Mouse (Mus musculus) liver, embryonic 15.5 days (tissue): Measurements from ENCODE around the gene Dmd. TPM values are rescaled to one million over a fixed set of nuclear protein-coding genes. Genes with fewer than 3 reads are reported as not detected.

Experiments
- ATAC-seq: fragments of 200-750 bp; cut with Nextera tagmentation; 2 replicates; pipeline ENCODE4 v1.8.0; 2017; ENCODE audit warnings: moderate number of reproducible peaks, mild to moderate bottlenecking, moderate library complexity; ENCODE audit not compliant: insufficient read depth
- H3K27ac ChIP-seq: fragments of 300-500 bp; sonication (generic); replicated peaks from 2 replicates; pipeline ENCODE4 v1.5.1; 2015; ENCODE audit warnings: mild to moderate bottlenecking, inconsistent platforms
- H3K27me3 ChIP-seq: fragments of 300-500 bp; sonication (generic); 2 replicates; pipeline ENCODE4 v1.6.1; 2015; ENCODE audit warnings: mild to moderate bottlenecking, inconsistent platforms
- H3K36me3 ChIP-seq: fragments of 300-500 bp; sonication (generic); replicated peaks from 2 replicates; pipeline ENCODE4 v1.6.1; 2015; ENCODE audit warnings: moderate library complexity, mild to moderate bottlenecking, inconsistent platforms
- H3K4me1 ChIP-seq: fragments of 300-500 bp; sonication (generic); replicated peaks from 2 replicates; pipeline ENCODE4 v1.6.1; 2015; ENCODE audit warnings: inconsistent platforms
- H3K4me2 ChIP-seq: fragments of 300-500 bp; sonication (generic); 2 replicates; pipeline ENCODE4 v1.6.1; 2015; ENCODE audit warnings: moderate library complexity, mild to moderate bottlenecking, inconsistent platforms
- H3K4me3 ChIP-seq: fragments of 300-500 bp; sonication (generic); replicated peaks from 2 replicates; pipeline ENCODE4 v1.5.1; 2015; ENCODE audit warnings: mild to moderate bottlenecking, inconsistent platforms
- H3K9ac ChIP-seq: fragments of 300-500 bp; sonication (generic); 2 replicates; pipeline ENCODE4 v1.6.1; 2015; ENCODE audit warnings: moderate library complexity, mild to moderate bottlenecking, inconsistent platforms
- H3K9me3 ChIP-seq: fragments of 300-500 bp; sonication (generic); replicated peaks from 2 replicates; pipeline ENCODE4 v1.6.1; 2016; ENCODE audit warnings: inconsistent platforms
- WGBS: fragments of 180-500 bp; shearing (Covaris S2); methylation state at CpG from one replicate; pipeline ENCODE4 v1.1.7; 2015; ENCODE audit warnings: mixed read lengths; ENCODE audit not compliant: insufficient replicate concordance; 5-methylcytosine and 5-hydroxymethylcytosine counted together
- polyA plus RNA-seq: library from polyadenylated mRNA; unstranded; fragments of >200 nt; fragmentation: Nextera tagmentation; extraction: Ambion mirVana; gene quantifications from 2 replicates; pipeline ENCODE4 v1.2.1, GENCODE M21; 2015

Gene Dmd
- 7.5 and 8.3 TPM in 2 replicates for polyA plus RNA-seq

- Histone ChIP-seq H3K9ac (no peak within 1 kb of the TSS), H3K4me1 (no peaks in the 10 kb centered on the region), H3K27me3 (no peaks in the 10 kb centered on the region), H3K4me3 (no peak within 1 kb of the TSS), H3K27ac (no peak within 1 kb of the TSS), H3K4me2 (no peak within 1 kb of the TSS), H3K36me3 (no peaks in the 10 kb centered on the region), H3K9me3 (no peaks in the 10 kb centered on the region)
- 50% methylated on average over 3 of the region's 3 CpGs for WGBS
- ATAC-seq: no peak
Observed at GRCm38 (mm10) chrX:82948630-82949029, at the start of gene Dmd. Gene Dmd, plus strand, starts transcription at chrX:82948870.

GRCm38 (mm10) chrX:82901515-82901914 is 47.2 kb upstream of the Dmd start:
- H3K36me3 ChIP-seq: no peaks in the 10 kb centered on the region
- H3K27me3 ChIP-seq: no peaks in the 10 kb centered on the region
- H3K4me1 ChIP-seq: no peaks in the 10 kb centered on the region
- no peak overlapping the region for H3K9ac ChIP-seq
- no peak overlapping the region for H3K4me3 ChIP-seq
- no peaks in the 10 kb centered on the region for H3K9me3 ChIP-seq
- H3K4me2 ChIP-seq: no peak overlapping the region
- no peak overlapping the region for H3K27ac ChIP-seq
- no peak for ATAC-seq

- WGBS: 69% methylated on average over 1 of the region's 1 CpGs
- H3K9ac ChIP-seq: no peak overlapping the region
Observed at GRCm38 (mm10) chrX:82987683-82988082, 39.0 kb downstream of the Dmd start.

GRCm38 (mm10) chrX:83050190-83050589 is 101.5 kb downstream of the Dmd start:
- ATAC-seq: no peak
- 56% methylated on average over 1 of the region's 1 CpGs for WGBS

More at GRCm38 (mm10) chrX:82987683-82988082, 39.0 kb downstream of the Dmd start:
- H3K9me3 ChIP-seq: no peaks in the 10 kb centered on the region
- no peak overlapping the region for H3K27ac ChIP-seq
- no peaks in the 10 kb centered on the region for H3K4me1 ChIP-seq
- no peaks in the 10 kb centered on the region for H3K27me3 ChIP-seq
- H3K36me3 ChIP-seq: no peaks in the 10 kb centered on the region
- no peak overlapping the region for H3K4me2 ChIP-seq
- ATAC-seq: no peak
- no peak overlapping the region for H3K4me3 ChIP-seq

GRCm38 (mm10) chrX:83116171-83116876 is 167.7 kb downstream of the Dmd start:
- Histone ChIP-seq H3K27me3 (no peaks in the 10 kb centered on the region), H3K4me2 (no peak overlapping the region), H3K4me1 (no peaks in the 10 kb centered on the region), H3K27ac (no peak overlapping the region), H3K4me3 (no peak overlapping the region), H3K9ac (no peak overlapping the region), H3K9me3 (no peaks in the 10 kb centered on the region), H3K36me3 (no peaks in the 10 kb centered on the region)
- no peak for ATAC-seq
- WGBS: 46% methylated on average over 2 of the region's 2 CpGs

More at GRCm38 (mm10) chrX:83050190-83050589, 101.5 kb downstream of the Dmd start:
- Histone ChIP-seq H3K4me1 (no peaks in the 10 kb centered on the region), H3K9me3 (no peaks in the 10 kb centered on the region), H3K27ac (no peak overlapping the region), H3K4me2 (no peak overlapping the region), H3K4me3 (no peak overlapping the region), H3K9ac (no peak overlapping the region), H3K27me3 (no peaks in the 10 kb centered on the region), H3K36me3 (no peaks in the 10 kb centered on the region)

- H3K4me3 ChIP-seq: no peak overlapping the region
- H3K9me3 ChIP-seq: no peaks in the 10 kb centered on the region
- H3K27me3 ChIP-seq: no peaks in the 10 kb centered on the region
- no peak for ATAC-seq
- no peak overlapping the region for H3K4me2 ChIP-seq
- no peaks in the 10 kb centered on the region for H3K36me3 ChIP-seq
- no peaks in the 10 kb centered on the region for H3K4me1 ChIP-seq
- H3K27ac ChIP-seq: no peak overlapping the region
- WGBS: 57% methylated on average over 2 of the region's 2 CpGs
- H3K9ac ChIP-seq: no peak overlapping the region
Observed at GRCm38 (mm10) chrX:83117198-83117597, 168.5 kb downstream of the Dmd start.

- H3K4me2 ChIP-seq: no peak overlapping the region
- no peak for ATAC-seq
- no peaks in the 10 kb centered on the region for H3K27me3 ChIP-seq
- no peak overlapping the region for H3K27ac ChIP-seq
- 44% methylated on average over 2 of the region's 2 CpGs for whole genome bisulfite sequencing
- H3K36me3 ChIP-seq: no peaks in the 10 kb centered on the region
- no peak overlapping the region for H3K4me3 ChIP-seq
- no peak overlapping the region for H3K9ac ChIP-seq
- no peaks in the 10 kb centered on the region for H3K4me1 ChIP-seq
- no peaks in the 10 kb centered on the region for H3K9me3 ChIP-seq
Observed at GRCm38 (mm10) chrX:83220563-83220962, 271.9 kb downstream of the Dmd start.

- Histone ChIP-seq H3K9me3 (no peaks in the 10 kb centered on the region), H3K27me3 (no peaks in the 10 kb centered on the region), H3K36me3 (no peaks in the 10 kb centered on the region), H3K4me1 (no peaks in the 10 kb centered on the region), H3K9ac (no peak overlapping the region), H3K27ac (no peak overlapping the region), H3K4me2 (no peak overlapping the region), H3K4me3 (no peak overlapping the region)
- WGBS: 40% methylated on average over 1 of the region's 1 CpGs
- ATAC-seq: no peak
Observed at GRCm38 (mm10) chrX:83221050-83221449, 272.4 kb downstream of the Dmd start.

- H3K9ac ChIP-seq: no peak within 1 kb of the TSS
- no peaks in the 10 kb centered on the region for H3K27me3 ChIP-seq
- no peak within 1 kb of the TSS for H3K27ac ChIP-seq
- no peaks in the 10 kb centered on the region for H3K9me3 ChIP-seq
- H3K36me3 ChIP-seq: no peaks in the 10 kb centered on the region
- WGBS: 84% methylated on average over 15 of the region's 15 CpGs
- no peak for ATAC-seq
- H3K4me1 ChIP-seq: no peaks in the 10 kb centered on the region
- H3K4me3 ChIP-seq: no peak within 1 kb of the TSS
- no peak within 1 kb of the TSS for H3K4me2 ChIP-seq
Observed at GRCm38 (mm10) chrX:83487598-83487997, 538.9 kb downstream of the Dmd start, which contains the start of gene Tsga8. Gene Tsga8, minus strand, starts transcription at chrX:83487924.

GRCm38 (mm10) chrX:83674998-83675397 is 726.3 kb downstream of the Dmd start:
- Histone ChIP-seq H3K36me3 (no peaks in the 10 kb centered on the region), H3K4me2 (no peak overlapping the region), H3K9me3 (no peaks in the 10 kb centered on the region), H3K27ac (no peak overlapping the region), H3K27me3 (no peaks in the 10 kb centered on the region), H3K4me3 (no peak overlapping the region), H3K4me1 (no peaks in the 10 kb centered on the region), H3K9ac (no peak overlapping the region)
- no peak for ATAC-seq
- 44% methylated on average over 1 of the region's 1 CpGs for WGBS

- Histone ChIP-seq H3K9me3 (no peaks in the 10 kb centered on the region), H3K9ac (no peak overlapping the region), H3K27ac (no peak overlapping the region), H3K4me3 (no peak overlapping the region), H3K27me3 (no peaks in the 10 kb centered on the region), H3K4me2 (no peak overlapping the region), H3K36me3 (no peaks in the 10 kb centered on the region), H3K4me1 (no peaks in the 10 kb centered on the region)
- no peak for ATAC-seq
Observed at GRCm38 (mm10) chrX:83686547-83686946, 737.9 kb downstream of the Dmd start.

GRCm38 (mm10) chrX:83740533-83740932 is 791.9 kb downstream of the Dmd start:
- Histone ChIP-seq H3K27me3 (no peaks in the 10 kb centered on the region), H3K4me3 (no peak overlapping the region), H3K4me1 (no peaks in the 10 kb centered on the region), H3K36me3 (no peaks in the 10 kb centered on the region), H3K27ac (no peak overlapping the region), H3K4me2 (no peak overlapping the region), H3K9ac (no peak overlapping the region), H3K9me3 (no peaks in the 10 kb centered on the region)
- ATAC-seq: no peak
- 7% methylated on average over 1 of the region's 1 CpGs for WGBS
